Mouse (Mus musculus) cerebral cortex, adult 2 months (tissue): ENCODE results near the gene Prx.

Source experiments
- WGBS: fragments of 180-500 bp; shearing (Covaris S2); methylation state at CpG from one replicate; pipeline ENCODE4 v1.1.7; 2018; 5-methylcytosine and 5-hydroxymethylcytosine counted together

Gene Prx

DNA sequence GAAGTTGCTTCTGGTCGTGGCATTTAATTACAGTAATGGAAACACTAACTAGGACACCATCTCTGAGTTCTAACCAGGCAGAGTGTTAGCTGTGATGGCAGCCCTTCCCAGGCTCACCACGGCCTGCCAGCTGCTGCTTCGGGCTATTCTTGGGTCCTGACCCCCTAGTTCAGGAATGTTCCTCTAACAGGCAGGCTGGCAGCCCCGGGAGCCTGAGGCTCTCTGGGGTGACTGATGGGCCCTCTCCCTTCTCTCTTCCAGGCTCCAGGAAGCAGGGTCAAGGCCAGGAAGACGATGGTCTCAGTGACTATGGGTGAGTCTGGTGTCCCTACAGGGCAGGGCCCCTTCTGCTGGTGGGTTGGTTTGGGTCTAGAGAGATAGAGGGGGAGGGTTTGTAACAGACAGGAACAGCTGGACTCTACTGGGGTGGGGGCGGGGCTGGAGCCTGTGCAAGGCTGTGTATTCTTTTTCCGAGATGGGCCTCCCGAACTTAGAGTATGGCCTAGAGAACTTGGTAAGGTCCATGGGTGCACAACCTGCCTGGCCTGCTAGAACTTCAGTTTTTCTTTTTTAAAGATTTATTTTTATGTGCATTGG lies 61.3 kb downstream of the Prx start:
- 75% methylated on average over 8 of the region's 8 CpGs for WGBS

GRCm38 (mm10) chr7:27560978-27561377 lies 61.9 kb downstream of the Prx start:
- WGBS, result 74% methylated on average over 1 of the region's 1 CpGs
